Mouse (Mus musculus) megakaryocyte-erythroid progenitor cell, adult 5-6 weeks (primary cell): ENCODE measurements around the gene Plvap. TPM values are rescaled to one million over a fixed set of nuclear protein-coding genes. Genes with fewer than 3 reads are reported as not detected.

Experiments
- ATAC-seq: replicated peaks from 2 replicates; pipeline ENCODE4 v1.8.0; 2016; ENCODE audit warnings: mild to moderate bottlenecking, inconsistent platforms; ENCODE audit not compliant: severe bottlenecking, poor library complexity, low FRiP score, low TSS enrichment
- total RNA-seq, 2 experiments: library from RNA; stranded (forward) in 1 of 2; stranded (reverse) in 1 of 2; fragments of 200-1000, 215-1000 nt in 1 of 2; fragments of >200 nt in 1 of 2; fragmentation: Nextera tagmentation in 1 of 2; gene quantifications; 2 replicates each; pipeline ENCODE4 v1.2.3; 2014 to 2017

The Plvap gene
- total RNA-seq, 2 experiments from 2014 or later: 8.9 to 9.3 TPM

- ATAC-seq: no peak
Observed at GRCm38 (mm10) chr8:71470913-71471255, 40.7 kb downstream of the Plvap start.

GRCm38 (mm10) chr8:71470146-71470912, 41.2 kb downstream of the Plvap start:
- no peak for ATAC-seq

GRCm38 (mm10) chr8:71469411-71469810, 42.1 kb downstream of the Plvap start:
- ATAC-seq: no peak

DNA sequence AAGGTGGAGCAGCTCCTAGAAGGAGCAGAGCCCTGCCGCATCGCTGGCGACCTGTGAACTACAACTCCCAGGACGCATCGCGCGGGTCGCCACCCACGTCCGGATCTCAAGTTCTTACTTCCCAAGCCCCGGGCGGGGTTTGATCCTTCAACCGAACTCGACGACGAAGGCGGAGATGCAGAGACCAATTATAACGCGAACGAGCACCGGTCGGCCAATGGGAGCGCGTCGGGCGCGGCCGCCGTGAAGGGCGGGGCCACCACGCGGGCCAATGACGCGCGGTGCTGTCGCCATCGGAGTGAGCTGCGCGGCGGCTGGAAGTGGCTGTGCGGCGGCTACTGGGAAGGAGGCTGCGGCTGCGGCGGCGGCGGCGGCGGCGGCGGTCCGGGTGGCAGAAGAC, 42.6 kb downstream of the Plvap start, which contains the start of gene Dda1:
Dda1 (plus strand) TSS at position 284 of the 400 bp plus-strand sequence.
- peak; percentile 78 for ATAC-seq

DNA sequence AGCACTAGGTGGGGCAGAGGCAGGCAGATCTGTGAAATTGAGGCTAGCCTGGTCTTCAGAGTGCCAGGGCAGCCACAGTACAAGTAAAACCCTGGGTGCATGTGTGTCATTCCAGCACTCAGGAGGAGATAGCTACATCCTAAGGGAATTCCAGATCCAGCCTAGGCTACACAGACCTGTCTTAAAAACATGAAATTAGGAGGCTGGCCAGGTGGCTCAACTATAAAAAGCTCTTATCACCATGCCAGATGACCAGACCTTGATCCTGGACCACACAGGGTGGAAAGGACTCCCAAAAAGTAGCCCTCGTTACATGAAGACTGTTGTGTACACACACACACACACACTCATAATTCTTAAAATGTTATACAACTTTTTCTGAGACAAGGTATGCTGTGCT, 43.6 kb downstream of the Plvap start:
- no peak for ATAC-seq

- ATAC-seq: no peak
Observed at GRCm38 (mm10) chr8:71467201-71467600, 44.4 kb downstream of the Plvap start.

- ATAC-seq: no peak
Observed at GRCm38 (mm10) chr8:71466198-71466597, 45.4 kb downstream of the Plvap start.

GRCm38 (mm10) chr8:71465733-71466132, 45.8 kb downstream of the Plvap start:
- ATAC-seq: no peak

GRCm38 (mm10) chr8:71464513-71465500, 46.7 kb downstream of the Plvap start, which contains the start of gene Mrpl34:
Mrpl34 (plus strand) TSS chr8:71464959.
- ATAC-seq: peak; percentile 78

DNA sequence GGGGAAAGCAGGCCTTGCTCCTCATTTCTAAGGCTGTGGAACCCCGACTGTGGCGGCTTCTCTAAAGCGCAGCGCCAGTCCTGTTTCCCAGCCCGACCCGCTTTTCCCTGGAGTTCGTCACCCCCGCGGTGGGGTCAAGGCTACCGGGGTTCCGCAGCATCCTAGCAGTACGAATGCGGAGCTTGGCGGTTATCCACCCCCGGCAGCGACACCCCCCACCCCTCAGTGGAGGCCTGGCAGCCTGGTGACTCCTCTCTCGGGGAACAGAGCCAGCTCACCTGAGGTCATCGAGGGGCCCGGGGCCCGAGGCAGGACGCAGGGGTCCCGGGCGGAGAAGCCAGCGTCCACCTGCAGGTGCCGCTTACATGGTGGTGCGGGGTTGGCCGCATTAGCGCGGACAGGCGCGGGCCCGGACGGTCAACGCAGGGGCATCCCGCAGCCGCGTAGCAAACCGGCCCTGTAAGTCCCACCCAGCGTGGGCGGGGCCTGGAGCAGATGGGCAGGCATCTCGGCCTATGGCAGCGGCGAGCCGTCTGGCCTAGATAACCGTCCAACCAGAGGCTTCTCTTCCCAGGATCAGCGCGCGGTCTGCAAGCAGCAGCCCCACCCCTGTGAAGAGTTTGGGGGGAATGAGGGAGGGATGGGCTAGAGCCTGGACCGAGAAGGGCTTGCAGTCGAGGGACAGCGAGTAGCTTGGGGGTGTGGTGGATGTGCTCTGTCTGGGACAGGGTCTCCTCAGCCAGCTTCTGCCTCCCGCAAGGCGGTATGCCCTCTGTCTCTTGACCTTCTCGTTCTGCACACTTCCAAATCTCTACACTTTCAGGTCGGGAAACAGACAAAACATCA, 48.1 kb downstream of the Plvap start, which contains the start of gene Abhd8:
Abhd8 (minus strand) TSS at position 468 of the 846 bp plus-strand sequence.
- peak; percentile 74 for ATAC-seq

DNA sequence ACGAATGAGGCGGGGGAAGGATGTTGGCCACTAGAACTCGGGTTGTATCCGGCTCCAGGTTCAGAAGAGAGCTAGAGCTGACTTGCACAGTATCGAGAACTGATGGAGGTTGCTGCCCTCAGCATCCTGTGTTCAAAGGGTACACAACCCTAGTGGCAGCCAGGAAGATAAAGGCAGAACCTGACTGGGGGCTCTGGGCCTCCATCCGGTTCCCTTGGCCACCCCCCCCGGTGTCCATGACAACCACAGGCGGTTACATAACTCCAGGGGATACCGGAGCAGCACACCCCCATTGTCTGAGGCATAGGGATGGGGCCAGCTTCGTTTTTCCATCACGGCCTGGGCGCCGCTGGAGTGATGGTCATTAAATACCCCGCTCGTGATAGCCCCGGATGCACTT, 48.8 kb downstream of the Plvap start:
- ATAC-seq: no peak

DNA sequence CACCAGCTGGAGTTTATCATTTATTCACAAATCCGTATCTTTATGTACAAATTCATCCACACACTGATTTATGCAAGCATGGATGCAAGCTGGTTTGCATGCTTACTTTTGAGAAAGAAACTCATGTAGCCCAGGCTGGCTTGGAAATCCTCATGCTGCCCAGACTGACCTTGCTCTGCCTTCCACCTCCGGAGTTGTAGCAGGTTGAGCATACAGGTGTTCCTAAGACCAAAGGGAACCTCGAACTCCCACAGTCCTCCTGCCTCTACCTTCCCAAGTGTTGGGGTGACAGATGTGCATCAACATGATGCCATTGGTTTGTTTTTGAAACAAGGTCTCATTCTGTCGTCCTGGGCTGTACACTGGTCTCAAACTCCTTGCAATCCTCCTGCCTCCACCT, 49.4 kb downstream of the Plvap start:
- no peak for ATAC-seq

DNA sequence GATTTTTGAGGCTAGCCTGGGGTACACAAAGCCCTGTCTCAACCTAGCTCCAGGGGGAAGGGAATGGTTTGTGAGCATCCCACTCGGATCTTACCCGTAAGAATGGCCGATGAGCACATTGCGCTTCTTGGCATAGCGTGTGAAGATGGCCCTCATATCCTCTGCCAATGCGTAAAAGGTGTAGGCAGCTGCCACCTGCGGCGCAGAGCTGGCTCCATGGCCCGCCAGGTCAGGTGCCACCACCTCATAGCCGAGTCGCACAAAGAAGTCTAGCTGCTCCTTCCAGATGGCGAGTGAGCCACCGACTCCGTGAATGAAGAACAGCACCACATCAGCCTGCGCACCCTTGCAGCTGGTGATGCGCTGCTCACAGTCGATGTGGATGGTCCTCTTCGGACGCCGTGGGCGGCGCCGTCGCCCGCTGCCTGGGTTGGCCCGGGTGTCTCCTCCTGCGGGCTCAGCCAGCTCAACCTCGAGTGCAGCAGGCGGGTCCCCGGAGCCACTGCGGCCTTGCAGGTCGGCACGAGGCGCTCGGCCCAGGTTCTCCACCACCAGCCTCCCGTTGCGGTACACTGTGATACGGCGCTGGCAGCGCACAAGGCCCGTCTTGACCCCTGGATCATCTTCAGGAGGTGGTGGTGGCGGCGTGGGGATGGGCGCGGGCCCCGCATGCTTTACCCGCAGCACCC, 50.3 kb downstream of the Plvap start:
- no peak for ATAC-seq

DNA sequence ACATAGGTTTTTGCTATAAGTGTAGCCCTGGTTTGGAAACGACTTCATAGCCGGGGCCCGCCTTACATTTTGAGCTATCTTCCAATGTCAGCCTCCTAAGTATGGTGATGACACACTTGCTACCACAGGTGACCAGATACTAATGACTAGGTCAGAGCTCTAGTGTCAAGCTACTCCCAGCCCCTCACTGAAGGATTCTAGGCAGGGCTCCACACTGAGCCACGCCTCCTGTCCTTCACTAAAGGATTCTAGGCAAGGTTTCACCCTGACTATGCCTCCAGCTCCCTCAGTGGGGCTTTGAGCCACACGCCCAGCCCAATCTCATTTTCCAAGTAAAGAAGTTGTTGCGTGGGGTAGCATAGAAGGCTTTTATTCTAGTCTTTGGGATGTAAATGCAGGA, 50.8 kb downstream of the Plvap start:
- no peak for ATAC-seq

DNA sequence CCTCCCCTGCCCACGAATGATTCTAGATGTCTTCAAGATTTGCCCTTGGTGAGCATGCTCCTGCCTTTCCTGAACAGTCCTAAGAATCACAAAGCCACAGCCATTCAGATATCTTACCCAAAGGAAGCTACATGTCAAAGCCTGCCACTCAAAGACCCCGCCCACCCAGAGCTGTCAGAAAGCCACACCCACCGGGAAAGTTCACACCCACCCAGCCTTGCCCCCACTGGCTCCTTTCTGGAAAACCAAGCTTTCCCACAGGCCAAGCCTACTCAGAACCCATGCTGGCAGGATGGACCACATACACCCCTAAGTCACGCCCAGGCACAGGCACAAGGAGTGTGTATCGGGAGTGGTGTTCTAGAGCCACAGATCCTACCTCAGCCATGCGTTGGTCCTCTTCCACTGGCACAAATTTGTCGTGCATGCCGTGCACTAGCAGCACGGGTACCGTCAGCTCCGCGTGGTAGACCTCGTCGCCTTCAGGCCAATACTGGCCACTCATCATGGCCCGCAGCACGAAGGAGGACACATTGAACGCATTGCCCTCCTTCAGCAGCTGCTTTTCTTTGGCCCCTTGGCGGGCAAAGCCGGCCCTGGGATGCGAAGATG, 53.8 kb downstream of the Plvap start:
- no peak for ATAC-seq

DNA sequence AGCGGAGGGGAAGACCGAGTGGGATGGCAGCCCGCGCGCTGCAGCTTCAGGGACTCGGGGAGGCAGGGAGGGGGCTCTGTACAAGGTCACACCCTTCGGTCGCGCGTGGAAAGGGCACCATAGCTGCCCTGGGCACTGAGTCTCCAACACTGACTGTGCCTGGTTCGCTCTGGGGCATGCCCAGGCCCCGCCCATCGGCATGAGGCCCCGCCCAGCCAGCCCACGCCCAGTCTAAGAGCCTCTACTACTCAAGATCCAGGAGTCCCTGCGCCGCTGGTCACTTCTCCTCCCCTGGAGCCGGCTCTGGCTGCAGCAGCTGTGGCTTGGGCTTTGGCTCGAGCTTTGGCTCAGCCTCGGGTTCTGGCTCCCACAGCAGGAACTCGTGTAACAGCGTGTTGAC, 54.6 kb downstream of the Plvap start:
- peak; percentile 76 for ATAC-seq

GRCm38 (mm10) chr8:71454668-71455067, 56.9 kb downstream of the Plvap start:
- no peak for ATAC-seq

GRCm38 (mm10) chr8:71452669-71453068, 58.9 kb downstream of the Plvap start:
- ATAC-seq: no peak
